Mouse (Mus musculus): ENCODE measurements around the gene Pdk2. TPM values are rescaled to one million over a fixed set of nuclear protein-coding genes. Genes with fewer than 3 reads are reported as not detected.
"Not testable (repeated sequence)": the region's sequence is repeated elsewhere in the genome, so short reads cannot be mapped to it uniquely, and the experiment has no call there.

The Pdk2 gene
- total RNA-seq, 2 experiments from 2014 or later = 370 to 480 TPM

DNA sequence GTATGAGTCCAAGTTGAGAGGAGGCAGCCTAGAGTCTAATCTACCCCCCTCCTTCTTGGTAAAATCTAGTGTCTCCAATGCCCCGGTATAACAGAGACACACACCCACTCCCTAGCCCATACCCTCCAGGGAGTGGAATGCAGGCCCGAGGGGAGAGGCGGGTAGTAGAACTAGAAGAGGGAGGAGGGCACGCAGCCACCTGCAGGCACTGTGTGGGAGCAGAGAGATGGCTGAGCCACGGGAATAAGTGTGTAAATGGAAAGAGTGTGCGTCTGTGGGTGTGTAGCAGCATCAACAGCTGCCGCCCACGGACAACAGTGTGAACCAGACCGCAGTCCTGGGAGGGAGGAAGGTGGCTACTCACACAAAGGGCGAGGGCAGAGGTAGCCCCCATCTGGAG, 6.3 kb downstream of the Pdk2 start:
- intact Hi-C loops (cut with DNase I) = no loop called here
- DNase-seq = no peak

DNA sequence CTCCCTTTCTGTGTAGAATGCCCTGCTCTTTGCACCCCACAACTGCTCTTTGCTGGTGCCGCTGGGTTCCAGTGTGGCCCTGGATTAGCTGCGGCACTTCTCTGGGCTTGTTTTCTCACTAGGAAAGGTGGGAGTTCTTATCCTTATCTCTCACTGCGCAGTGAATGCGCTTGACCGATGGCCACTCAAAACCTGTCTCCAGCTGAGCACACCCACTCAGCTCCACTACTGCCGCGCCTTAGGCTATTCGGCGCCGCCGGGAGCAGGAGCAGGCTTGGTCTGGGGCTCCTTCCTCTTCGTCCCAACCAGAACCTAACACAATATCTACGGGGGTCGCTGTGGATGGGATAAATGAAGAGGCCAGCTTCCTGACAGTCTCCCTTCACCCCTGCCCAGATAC, 7.5 kb downstream of the Pdk2 start:
- intact Hi-C loops (cut with DNase I) = no loop called here
- no peak for DNase-seq

DNA sequence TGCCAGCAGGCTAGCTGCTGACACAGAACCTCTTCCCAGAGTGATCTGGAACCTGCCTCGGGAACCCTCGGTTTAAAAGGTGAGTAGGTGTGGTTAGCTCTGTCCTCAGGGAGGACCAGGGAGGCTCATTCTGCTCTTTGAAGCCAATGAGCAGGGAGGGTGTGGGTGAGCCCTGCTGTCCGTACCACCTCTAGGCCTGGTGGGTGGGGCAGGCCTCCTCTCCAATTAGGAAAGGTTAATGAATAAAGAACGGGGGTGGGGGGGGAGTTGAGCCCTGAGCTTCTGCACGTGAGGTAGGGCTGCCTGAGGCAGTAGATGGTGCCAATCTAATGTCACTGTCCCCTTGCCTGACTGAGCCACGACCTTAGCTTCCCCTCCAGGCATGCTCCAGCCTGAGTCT, 8.2 kb downstream of the Pdk2 start:
- DNase-seq = no peak
- intact Hi-C loops (cut with DNase I) = no loop called here

DNA sequence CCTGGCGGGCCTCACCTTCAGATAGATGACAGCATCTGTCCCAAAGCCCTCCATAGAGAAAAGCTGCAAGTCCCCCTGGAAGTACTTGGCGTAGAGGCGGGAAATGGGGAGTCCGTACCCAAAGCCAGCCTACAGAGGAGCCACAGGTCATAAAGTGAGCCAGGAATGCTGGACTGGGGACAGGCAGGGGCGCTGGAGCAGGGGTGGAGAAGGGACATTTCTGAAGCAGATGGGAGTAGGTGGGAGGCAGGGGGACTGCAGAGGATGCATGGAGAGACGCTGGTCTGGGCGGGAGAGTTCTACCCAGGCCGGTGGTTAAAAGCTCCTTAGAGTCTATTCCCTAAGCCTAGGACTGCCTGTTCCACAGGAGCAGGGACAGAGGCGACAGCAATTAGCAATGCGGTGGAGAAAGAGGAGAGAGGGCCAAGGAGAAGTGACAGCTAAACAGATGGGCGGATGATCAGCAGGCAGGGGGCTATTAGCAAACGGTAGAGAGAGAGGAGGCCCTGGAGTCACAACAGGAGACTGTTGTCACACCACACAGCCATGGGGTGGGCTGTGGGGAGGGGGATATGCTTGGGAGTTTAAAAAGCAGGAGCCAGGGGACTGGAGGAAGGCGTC, 13.2 kb downstream of the Pdk2 start:
- no peak for DNase-seq
- intact Hi-C loops (cut with DNase I) = no loop called here

DNA sequence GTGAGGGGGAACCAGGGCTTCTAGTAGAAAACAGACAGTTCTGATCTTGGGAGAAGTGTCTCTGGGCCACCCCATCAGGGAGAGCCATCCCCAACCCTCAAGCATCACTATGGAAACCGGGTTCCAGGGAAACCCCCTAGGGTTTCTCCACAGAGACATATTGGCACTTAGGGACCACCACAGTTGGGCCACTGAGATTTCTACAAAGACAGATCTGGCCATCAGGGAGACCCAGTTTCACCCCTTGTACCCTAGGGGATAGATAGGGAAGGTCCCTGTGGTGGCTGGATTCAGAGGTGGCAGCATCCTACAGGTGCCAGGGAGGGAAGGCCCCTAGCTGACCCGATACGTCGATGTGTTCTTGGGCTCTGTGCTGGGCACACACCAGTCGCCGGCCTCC, 14.3 kb downstream of the Pdk2 start:
- DNase-seq = no peak
- intact Hi-C loops (cut with DNase I) = no loop called here

DNA sequence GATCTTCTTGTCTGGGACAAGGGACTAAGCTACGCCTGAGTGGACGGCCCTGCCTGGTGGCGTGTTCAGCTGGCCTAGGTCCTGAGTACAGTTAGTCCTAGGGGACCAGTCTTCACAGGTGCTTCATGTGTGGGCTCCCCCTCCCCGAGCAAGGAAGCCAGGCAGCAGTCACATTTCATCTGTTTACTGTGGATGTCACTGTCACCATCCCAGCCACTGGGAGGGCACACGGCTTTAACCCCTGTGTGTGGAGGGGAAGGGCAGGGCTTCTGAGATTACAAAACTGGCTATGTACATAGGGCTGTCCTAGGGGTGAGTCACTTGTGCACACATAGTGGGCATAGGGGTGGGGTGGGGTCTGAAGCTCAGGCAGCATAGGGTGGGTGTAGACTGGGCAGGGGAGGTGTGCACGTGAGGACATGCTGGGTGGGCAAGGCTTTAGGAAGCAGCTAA, 15.0 kb downstream of the Pdk2 start:
- intact Hi-C loops (cut with DNase I) = no loop called here
- DNase-seq = no peak

DNA sequence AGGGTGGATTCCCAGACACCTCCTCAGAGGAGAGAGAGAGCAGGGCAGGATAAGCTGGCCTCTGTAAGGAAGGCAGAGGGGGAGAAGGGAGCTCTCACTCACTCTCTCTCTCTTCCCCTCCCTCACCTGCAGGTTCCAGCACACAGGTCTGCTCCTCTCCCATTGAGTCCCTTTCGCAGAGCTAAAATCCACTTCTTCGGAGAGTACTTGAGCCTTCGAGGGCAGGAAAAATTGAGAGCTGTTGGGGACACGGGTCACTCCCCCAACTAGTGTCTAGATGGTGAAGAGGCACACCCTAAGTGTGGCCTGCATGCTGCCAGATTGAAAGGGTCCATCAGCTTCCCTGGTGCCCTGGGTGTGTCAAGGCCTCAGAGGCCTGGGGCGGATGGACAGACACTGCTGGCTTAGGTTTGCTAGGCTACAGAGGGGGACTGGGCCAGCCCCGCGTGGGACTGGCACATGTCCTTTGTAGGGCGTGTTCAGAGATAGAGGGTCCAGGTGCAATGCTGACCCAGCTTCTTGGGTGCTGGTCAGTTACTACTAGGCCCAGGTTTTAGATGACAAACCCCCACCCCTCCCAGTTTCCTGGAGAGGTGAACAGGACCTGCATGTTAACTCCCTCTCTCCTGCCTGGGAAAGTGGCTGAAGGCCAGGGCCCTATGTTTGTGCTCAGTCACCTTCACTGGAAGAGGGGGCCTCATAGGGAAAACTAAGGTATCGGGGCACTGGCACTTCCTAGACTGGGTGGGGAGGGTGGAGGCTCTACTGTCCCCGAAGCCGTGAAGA, 15.7 kb downstream of the Pdk2 start:
- DNase-seq = no peak
- intact Hi-C loops (cut with DNase I) = no loop called here

DNA sequence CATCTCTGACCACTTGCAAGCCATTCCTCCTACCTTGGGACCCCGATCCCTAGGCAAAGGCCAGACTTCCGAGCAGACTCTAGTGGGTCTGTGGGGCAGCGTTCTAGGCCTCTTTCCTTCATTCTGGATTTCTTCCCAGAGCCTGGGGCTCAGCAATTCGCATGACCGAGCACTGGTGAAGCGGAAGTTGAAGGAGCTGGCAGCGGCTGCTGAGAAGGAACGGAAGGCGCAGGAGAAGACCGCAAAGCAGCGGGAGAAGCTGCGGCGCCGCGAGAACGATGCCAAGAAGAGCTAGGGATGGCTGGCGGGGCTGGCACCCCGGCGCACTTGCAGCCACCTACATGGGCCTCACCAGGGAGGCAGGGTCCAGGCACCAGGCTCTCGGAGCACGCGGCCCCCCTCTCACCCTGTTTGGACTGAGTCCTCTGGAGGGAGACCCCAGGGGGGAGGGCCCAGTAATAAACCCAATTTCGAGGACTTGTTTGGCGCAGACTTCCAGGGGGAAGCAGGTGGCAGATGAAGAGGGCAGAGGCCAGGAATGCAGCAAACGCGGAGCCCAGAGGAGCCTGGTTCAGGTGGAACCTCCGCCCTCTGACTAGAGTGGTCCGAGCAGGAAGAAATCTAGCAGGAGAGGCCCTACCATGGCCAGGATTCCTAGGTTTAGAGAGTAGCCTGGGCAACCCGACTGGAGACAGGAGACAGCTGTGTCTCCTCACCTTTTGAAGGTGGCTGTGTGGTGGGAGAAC, 16.5 kb downstream of the Pdk2 start:
- intact Hi-C loops (cut with DNase I) = no loop called here
- no peak for DNase-seq

DNA sequence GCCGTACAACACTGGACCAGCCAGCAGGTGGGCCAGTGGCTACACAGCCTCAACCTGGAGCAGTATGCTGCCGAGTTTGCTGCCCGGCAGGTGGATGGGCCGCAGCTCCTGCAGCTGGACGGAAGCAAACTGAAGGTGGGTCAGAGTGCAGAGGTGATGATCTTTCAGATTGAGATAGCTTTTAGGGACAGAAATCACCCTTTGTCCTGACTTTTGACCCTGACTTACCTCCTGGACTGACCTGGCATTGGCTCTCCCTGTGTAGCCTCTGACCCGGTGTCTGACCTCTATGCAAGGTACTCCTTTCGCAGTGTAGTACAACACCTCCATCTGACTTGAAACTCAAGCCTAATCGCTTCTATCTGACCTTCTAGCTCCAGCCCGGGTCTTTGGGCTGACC, 17.7 kb downstream of the Pdk2 start:
- intact Hi-C loops (cut with DNase I) = no loop called here

DNA sequence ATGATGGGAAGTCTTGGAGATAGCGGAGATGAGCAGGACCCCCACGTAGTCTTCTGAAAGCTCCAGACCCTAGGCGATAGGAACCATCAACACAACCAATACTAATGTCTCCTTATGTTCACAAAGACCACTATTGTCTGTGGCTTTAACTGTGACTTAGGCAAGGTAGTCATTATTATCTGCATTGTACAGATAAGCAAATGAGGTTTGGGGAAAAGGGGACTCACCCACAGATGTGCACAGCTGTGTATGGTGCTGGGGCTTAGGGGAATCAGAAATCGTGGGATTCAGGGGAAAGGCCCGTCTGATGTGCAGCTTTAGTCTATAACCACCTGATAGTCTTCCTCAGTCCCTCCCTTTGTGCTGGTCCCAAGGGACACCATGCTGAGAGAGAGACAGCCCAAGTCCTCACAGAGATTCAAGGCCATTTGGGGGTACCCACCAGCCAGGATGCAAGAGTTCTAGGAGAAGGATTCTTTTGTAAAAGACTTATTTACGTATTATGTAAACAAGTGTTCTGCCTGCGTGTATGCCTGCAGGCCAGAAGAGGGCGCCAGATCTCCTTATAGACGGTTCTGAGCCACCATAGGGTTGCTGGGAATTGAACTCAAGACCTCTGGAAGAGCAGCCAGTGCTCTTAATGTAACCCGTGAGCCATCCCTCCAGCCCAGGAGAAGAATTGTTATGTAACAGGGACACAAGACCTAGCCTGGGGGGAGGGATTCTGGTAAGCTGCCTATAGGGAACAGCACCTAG, 18.7 kb downstream of the Pdk2 start:
- DNase-seq = no peak
- intact Hi-C loops (cut with DNase I) = no loop called here

More for the DNA sequence above, 17.7 kb downstream of the Pdk2 start:
- DNase-seq = no peak

DNA sequence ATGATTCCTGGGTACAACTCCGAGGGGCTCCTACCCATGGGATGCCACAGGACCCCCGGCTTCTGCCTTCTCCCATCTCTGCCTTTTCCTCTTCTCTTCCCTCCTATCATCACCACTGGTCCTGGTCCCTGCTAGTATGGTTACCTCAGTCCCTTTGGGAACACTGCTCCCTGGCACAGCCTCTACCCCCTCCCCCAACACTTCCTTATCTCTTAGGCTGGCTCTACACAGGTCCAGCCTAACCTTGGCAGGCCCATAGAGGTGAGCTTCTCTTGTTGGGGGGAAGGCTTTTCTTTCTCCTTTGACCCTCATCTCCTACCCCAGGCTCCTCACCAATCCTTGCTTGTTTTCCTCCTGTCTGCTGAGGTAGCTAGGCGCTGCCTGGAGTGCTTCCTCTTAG, 25.7 kb downstream of the Pdk2 start:
- intact Hi-C loops (cut with DNase I) = no loop called here
- DNase-seq = no peak

DNA sequence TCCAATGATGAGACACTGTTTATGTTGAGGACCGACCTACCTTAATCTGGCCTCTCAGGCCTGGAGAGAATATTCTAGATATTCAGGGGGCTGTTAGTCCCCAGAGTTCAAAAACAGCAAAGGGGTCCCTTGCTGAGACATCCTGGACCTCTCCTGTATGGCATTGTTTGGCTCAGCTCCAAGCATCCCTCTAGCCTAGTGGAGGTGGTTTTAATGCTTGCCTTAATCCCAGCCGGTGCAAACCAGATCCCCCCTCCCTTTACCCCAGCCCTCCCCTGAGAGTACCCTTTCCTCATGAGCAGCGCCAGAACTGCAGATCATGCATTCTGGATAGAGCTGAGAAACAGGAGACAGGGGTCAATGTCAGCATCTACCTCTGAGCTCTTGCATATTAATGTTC, 28.7 kb downstream of the Pdk2 start:
- intact Hi-C loops (cut with DNase I) = no loop called here
- DNase-seq = no peak

DNA sequence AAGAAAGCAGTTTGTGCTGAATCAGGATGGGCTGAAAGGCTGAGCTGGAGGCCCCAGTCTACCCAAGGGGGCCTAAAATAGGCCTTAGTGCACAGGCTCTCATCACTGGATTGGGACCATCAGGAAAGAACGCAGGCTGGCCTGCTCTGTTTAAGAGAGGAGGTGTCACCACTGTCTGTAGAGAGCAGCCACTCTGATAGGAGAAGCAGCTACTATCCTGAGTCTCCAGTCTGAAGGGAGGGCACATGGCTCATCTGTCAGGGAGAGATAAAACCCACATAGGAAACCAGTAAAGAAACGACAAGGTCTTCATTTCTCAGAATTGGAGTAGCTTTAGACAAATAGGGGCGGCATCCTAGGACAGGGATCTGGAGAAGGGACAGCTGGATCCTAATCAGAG, 29.1 kb downstream of the Pdk2 start:
- intact Hi-C loops (cut with DNase I) = no loop called here
- no peak for DNase-seq

DNA sequence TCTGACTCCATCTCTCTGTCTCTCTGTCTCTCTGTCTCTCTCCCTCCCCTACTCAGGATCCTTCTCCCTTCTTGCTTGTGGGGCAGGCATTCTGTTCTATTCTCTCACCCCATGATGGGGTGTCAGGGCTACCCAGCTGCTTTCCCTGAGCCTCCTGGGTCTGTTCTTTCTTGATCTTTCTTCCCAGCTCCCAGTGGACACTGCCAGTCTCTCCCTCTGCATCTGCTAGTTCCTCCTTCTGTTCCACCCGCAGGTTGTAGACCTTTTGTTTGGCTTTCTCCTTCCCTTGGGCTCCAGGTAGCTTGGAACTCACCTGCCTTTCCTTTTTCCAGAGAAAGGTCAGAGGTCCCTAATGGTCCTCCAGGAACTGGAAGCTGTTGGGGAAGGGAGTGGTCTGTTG, 29.7 kb downstream of the Pdk2 start:
- intact Hi-C loops (cut with DNase I) = no loop called here
- DNase-seq = no peak

DNA sequence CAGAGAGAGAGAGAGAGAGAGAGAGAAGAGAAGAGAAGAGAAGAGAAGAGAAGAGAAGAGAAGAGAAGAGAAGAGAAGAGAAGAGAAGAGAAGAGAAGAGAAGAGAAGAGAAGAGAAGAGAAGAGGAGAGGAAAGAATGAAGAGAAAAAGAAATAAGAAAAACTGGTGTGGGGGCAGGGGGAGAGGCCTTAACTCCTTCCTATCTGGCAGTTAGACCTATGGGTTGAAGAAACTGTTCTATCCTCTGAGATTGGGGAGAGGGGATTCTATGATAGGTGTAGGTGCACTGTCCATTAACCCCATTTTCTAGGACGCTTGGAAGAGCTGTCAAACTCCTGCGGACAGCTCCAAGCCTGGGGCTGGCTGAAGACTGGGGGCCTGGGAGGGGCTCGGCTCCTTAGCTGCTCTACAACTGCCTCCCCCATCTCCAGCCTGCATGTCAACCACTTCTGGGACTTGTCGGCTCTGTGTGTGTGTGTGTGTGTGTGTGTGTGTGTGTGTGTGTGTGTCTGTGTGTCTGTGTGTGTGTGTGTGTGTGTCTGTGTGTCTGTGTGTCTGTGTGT, 30.2 kb downstream of the Pdk2 start:
- intact Hi-C loops (cut with DNase I); DNase-seq: not testable (repeated sequence)

DNA sequence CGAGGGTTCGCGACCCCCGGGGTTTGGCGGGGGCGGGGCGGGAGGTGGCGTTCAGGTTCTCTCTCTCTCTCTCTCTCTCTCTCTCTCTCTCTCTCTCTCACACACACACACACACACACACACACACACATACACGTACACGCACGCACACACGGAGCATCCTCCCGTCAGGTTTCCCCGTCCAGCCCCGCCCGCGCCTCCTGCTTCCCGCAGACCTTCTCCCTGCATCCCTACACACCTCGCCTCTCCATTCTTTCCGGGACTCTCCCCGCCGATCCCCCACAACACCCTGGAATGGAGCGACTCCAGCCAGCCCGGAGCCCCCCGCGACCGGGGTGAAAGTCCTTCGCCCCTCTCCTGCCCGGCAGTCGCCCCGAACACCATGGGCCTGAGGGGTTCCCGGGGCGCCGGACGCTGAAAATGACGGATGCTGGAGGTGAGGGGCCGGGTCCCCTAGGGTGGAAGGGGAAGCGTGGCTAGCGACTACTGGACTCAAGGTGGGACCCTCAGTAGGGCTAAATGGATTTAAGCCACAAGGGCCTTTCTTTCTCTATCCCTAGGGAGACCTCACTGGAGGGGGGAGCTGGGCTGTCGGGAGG, 30.9 kb downstream of the Pdk2 start:
- intact Hi-C loops (cut with DNase I) = no loop called here
- no peak for DNase-seq

DNA sequence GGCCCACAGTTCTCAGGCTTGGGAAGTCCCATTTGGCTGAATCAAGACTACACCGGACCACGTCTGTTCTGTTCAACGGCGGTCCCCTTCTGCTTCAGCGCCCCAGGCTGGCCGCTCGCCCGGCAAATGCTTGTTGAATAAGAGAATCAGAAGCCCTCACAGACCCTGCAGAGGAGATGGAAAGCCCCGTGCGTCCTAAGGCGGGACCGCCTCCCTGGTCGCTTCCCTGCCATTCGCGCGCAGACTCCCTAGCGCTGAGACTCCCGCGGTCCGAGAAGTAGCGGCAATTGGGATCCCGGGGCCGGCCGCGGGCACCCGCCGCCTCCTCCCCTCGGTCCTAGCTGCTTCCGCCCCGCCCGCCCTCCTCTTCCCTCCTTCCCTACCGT, 31.5 kb downstream of the Pdk2 start, which contains the start of gene Samd14:
Gene Samd14, plus strand, starts transcription at position 251 of the 386 bp plus-strand sequence.
- intact Hi-C loops (cut with DNase I) = no loop called here
- peak in 1 of 2 experiments; percentile 44 for DNase-seq

DNA sequence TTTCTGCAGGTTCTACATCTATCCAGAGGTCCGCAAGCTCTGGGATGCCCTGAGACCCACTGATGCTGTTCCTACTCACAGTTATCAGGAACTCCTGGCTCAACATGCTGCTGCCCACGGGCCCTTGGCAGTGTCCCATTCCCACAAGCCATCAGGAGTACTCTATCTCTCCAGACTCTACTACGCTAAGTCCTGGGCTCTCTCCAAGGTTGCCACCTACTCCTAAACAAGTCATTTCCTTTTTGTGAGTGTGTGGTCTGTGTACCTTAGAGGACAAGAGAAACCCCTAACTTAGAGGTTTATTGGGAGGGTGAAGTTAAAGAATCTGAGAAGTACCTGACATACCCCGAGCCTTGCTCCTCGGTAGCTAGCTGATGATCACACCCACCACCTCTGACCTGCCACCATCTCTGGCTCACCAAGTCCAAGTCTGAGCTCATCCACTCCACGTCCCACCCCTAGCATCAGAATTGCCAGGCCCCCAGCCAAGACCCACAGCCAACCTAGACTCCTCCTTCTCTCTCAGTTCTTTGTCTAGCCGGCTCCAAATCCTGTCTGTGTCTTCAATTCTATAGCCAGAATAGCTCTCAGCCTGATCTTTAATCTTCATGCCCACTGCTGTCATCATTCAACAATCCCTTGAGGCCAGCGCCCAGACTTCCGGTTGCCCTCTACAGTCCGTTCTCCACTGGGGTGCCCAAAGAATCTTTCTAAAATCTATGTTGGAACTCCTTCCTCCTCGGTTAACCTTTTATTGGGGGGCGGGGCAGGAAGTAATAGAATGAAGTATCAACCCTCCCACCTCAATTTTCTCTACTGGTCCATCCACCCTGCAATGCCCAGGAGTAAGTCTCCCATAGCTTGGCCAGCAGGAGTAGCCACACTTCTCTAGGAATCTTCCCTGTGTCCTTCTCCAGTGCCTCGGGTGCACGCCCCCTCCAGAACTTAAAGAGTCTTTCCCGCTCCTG, 32.2 kb downstream of the Pdk2 start:
- intact Hi-C loops (cut with DNase I) = no loop called here
- DNase-seq = no peak

DNA sequence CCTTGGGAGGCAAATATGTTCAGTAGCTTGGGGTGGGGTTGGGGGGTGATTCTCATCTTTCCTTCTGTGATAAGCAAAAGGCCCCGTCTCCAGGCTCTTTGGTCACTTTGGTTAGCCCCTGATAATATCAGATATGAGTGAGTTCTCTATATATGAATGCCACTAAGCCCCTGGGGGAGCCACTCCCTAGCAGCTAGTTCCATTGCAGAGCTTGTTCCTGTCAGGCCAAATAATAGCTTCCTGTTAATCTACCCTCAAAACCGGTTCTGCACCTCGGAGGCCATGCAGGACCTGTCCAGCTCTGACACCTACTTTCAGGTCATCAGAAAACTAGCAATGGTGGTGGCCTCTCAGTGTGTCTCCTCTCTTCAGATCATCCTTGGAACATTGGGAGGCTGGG, 33.7 kb downstream of the Pdk2 start:
- no peak for DNase-seq
- intact Hi-C loops (cut with DNase I) = no loop called here

Data from gastrocnemius, postnatal 36 days (tissue).